In genomic region chr1:171195887-171196397, GRCm38 (mm10) we compare ENCODE assay signal across 7 mouse cellular contexts. TPM values are rescaled to one million over a fixed set of nuclear protein-coding genes. Genes with fewer than 3 reads are reported as not detected.
DNase-seq lines count a peak whose midpoint lies in the region; TF ChIP-seq lines count a peak whose summit lies in the region.

TSS of gene Pcp4l1 (minus strand) at chr1:171196268.

- no peak for TF ChIP-seq POLR2A in bone marrow, adult 2 months (IDR thresholded peaks at IDR 0.05; ENCODE audit: borderline replicate concordance, control insufficient read depth, low read depth, low read length)
- TF ChIP-seq POLR2A in heart, adult 2 months (IDR thresholded peaks at IDR 0.05; ENCODE audit: insufficient read depth, low read depth, low read length): peak; percentile 92
- no peak for TF ChIP-seq POLR2A in kidney, adult 2 months (IDR thresholded peaks at IDR 0.05; ENCODE audit: low read depth, low read length)
- TF ChIP-seq POLR2A in small intestine, adult 2 months (IDR thresholded peaks at IDR 0.05; ENCODE audit: low read depth, low read length): peak; percentile 52

- no peak for TF ChIP-seq CTCF in bone marrow, adult 2 months (IDR thresholded peaks at IDR 0.05; ENCODE audit: control insufficient read depth, insufficient read depth, low read length)
- no peak for TF ChIP-seq CTCF in heart, adult 2 months (IDR thresholded peaks at IDR 0.05)
- TF ChIP-seq CTCF in kidney, adult 2 months (conservative IDR thresholded peaks at IDR 0.05; ENCODE audit: insufficient read depth, insufficient read length, low read depth, low read length): no peak
- TF ChIP-seq CTCF in small intestine, adult 2 months (IDR thresholded peaks at IDR 0.05; ENCODE audit: extremely low read depth, insufficient read length, insufficient replicate concordance, low read depth, low read length): no peak

- H3K9me3 ChIP-seq in embryonic facial prominence, embryonic 10.5 days: no peaks in the 10 kb centered on the region
- no peaks in the 10 kb centered on the region for H3K9me3 ChIP-seq in limb, embryonic 10.5 days (replicated peaks)

- H3K27me3 ChIP-seq in embryonic facial prominence, embryonic 10.5 days (replicated peaks; ENCODE audit: low read depth, poor library complexity, severe bottlenecking): peaks cover 87% of the 10 kb centered on the region
- 0 out of 2 replicates have a peak, but pooled peaks cover 1% of the 10 kb centered on the region for H3K27me3 ChIP-seq in heart, adult 2 months (ENCODE audit: control insufficient read depth, insufficient read depth, low read length)
- 0 out of 2 replicates have a peak, but pooled peaks cover 3% of the 10 kb centered on the region for H3K27me3 ChIP-seq in kidney, adult 2 months (replicated peaks; ENCODE audit: control insufficient read depth, insufficient read depth, low read length)
- peaks cover 83% of the 10 kb centered on the region for H3K27me3 ChIP-seq in limb, embryonic 10.5 days (ENCODE audit: low read depth, poor library complexity, severe bottlenecking)
- H3K27me3 ChIP-seq in small intestine, adult 2 months (ENCODE audit: control insufficient read depth, insufficient read depth, low read length): peaks cover 25% of the 10 kb centered on the region

- intact Hi-C loops in heart, adult 2 months (cut with DNase I): loop anchor here (2.0 kb wide), 1 partner anchor 25 kb away; no protein-coding TSS in a partner anchor

- no peaks in the 10 kb centered on the region for H3K36me3 ChIP-seq in embryonic facial prominence, embryonic 10.5 days (replicated peaks)
- no peaks in the 10 kb centered on the region for H3K36me3 ChIP-seq in heart, adult 2 months (ENCODE audit: control insufficient read depth, insufficient read depth, low read length)
- H3K36me3 ChIP-seq in kidney, adult 2 months (ENCODE audit: control insufficient read depth, insufficient read depth, low read length): no peaks in the 10 kb centered on the region
- no peaks in the 10 kb centered on the region for H3K36me3 ChIP-seq in limb, embryonic 10.5 days
- no peaks in the 10 kb centered on the region for H3K36me3 ChIP-seq in small intestine, adult 2 months (ENCODE audit: control insufficient read depth, insufficient read depth, low read length)

- WGBS in bone marrow, adult 2 months: 1% methylated on average over 33 of the region's 33 CpGs
- under 1% methylated on average over 33 of the region's 33 CpGs for WGBS in embryonic facial prominence, embryonic 10.5 days
- WGBS in heart, adult 2 months: 2% methylated on average over 33 of the region's 33 CpGs
- WGBS in kidney, adult 2 months: 1% methylated on average over 33 of the region's 33 CpGs
- under 1% methylated on average over 33 of the region's 33 CpGs for WGBS in limb, embryonic 10.5 days
- 1% methylated on average over 33 of the region's 33 CpGs for WGBS in small intestine, adult 2 months

- no peak within 1 kb of the TSS for H3K27ac ChIP-seq in bone marrow, adult 2 months (ENCODE audit: control insufficient read depth, insufficient read depth, low read depth, low read length, poor library complexity)
- H3K27ac ChIP-seq in embryonic facial prominence, embryonic 10.5 days (replicated peaks): no peak within 1 kb of the TSS
- H3K27ac ChIP-seq in heart, adult 2 months: peak within 1 kb of the TSS; percentile 82
- no peak within 1 kb of the TSS for H3K27ac ChIP-seq in kidney, adult 2 months (ENCODE audit: insufficient read depth, low read depth, low read length)
- H3K27ac ChIP-seq in limb, embryonic 10.5 days: peak within 1 kb of the TSS; percentile 28; the same call in 1 of the 2 replicates
- no peak within 1 kb of the TSS for H3K27ac ChIP-seq in small intestine, adult 2 months (ENCODE audit: insufficient read depth, low read depth, low read length)

- peak within 1 kb of the TSS; percentile 37 for H3K4me3 ChIP-seq in bone marrow, adult 2 months (replicated peaks; ENCODE audit: control insufficient read depth, low read depth, low read length)
- peak within 1 kb of the TSS; percentile 72 for H3K4me3 ChIP-seq in embryonic facial prominence, embryonic 10.5 days
- peak within 1 kb of the TSS; percentile 85 for H3K4me3 ChIP-seq in heart, adult 2 months
- peak within 1 kb of the TSS; percentile 51 for H3K4me3 ChIP-seq in kidney, adult 2 months (ENCODE audit: insufficient read depth, low read depth, low read length)
- H3K4me3 ChIP-seq in limb, embryonic 10.5 days: peak within 1 kb of the TSS; percentile 65
- peak within 1 kb of the TSS; percentile 60 for H3K4me3 ChIP-seq in small intestine, adult 2 months (ENCODE audit: low read depth, low read length)

- peaks cover 2% of the 10 kb centered on the region; the same call in 1 of the 2 replicates for H3K79me2 ChIP-seq in heart, adult 2 months (replicated peaks; ENCODE audit: control insufficient read depth, insufficient read depth, low read length)

- TF ChIP-seq EP300 in heart, adult 2 months (IDR thresholded peaks at IDR 0.05; ENCODE audit: insufficient read depth, low read depth, low read length): no peak

- H3K9ac ChIP-seq in heart, adult 2 months (ENCODE audit: low read depth, low read length): peak within 1 kb of the TSS; percentile 90

- H3K4me1 ChIP-seq in bone marrow, adult 2 months (ENCODE audit: control insufficient read depth, insufficient read depth, low read length): no peaks in the 10 kb centered on the region
- peaks cover 38% of the 10 kb centered on the region for H3K4me1 ChIP-seq in embryonic facial prominence, embryonic 10.5 days
- H3K4me1 ChIP-seq in heart, adult 2 months (ENCODE audit: control insufficient read depth, insufficient read depth, low read length): peaks cover 7% of the 10 kb centered on the region
- no peaks in the 10 kb centered on the region for H3K4me1 ChIP-seq in kidney, adult 2 months (ENCODE audit: control insufficient read depth, insufficient read depth, low read length)
- peaks cover 35% of the 10 kb centered on the region for H3K4me1 ChIP-seq in limb, embryonic 10.5 days
- peaks cover 16% of the 10 kb centered on the region for H3K4me1 ChIP-seq in small intestine, adult 2 months (ENCODE audit: control insufficient read depth, insufficient read depth, insufficient read length, low read length)

- DNase-seq in embryonic facial prominence, embryonic 10.5 days (ENCODE audit: low spot score): peak; percentile 80
- DNase-seq in heart, adult 2 months: peak; percentile 78 to 85
- peak; percentile 62 for DNase-seq in kidney, adult 2 months
- DNase-seq in limb, embryonic 10.5 days (ENCODE audit: low spot score): peak; percentile 72
- DNase-seq in mesoderm, embryonic 11.5 days (ENCODE audit: low read depth, low spot score): peak; percentile 54

RNA-seq across cellular contexts. Expression of gene Pcp4l1, which starts in this region (rescaled TPM):
- polyA plus RNA-seq in bone marrow, adult 2 months (2011; ENCODE audit: insufficient read depth, insufficient read length, low replicate concordance, missing spikeins): 4.3 and 5.1 TPM in 2 replicates
- polyA plus RNA-seq in embryonic facial prominence, embryonic 10.5 days (2016; fragmentation: Nextera tagmentation; extraction: Ambion mirVana): 5.2 and 6.7 TPM in 2 replicates
- total RNA-seq in heart, adult 2 months (2021): 100 to 1,000 TPM; 255 to 283 TPM
- polyA plus RNA-seq in heart, adult 2 months (2012; rRNA removed): 165 and 190 TPM in 2 replicates
- polyA plus RNA-seq in kidney, adult 2 months (2012; rRNA removed): 11.2 and 12.8 TPM in 2 replicates
- polyA plus RNA-seq in limb, embryonic 10.5 days (2016; fragmentation: Nextera tagmentation; extraction: Ambion mirVana): 1.7 and 1.9 TPM in 2 replicates
- polyA plus RNA-seq in small intestine, adult 2 months (2012; rRNA removed): 10.9 and 13.9 TPM in 2 replicates

Comparison
In these comparisons a context has a peak if more than half of its experiments do, and no peak if none do; other contexts are left out.
1. RNA of gene Pcp4l1 (polyA plus RNA-seq): 165 to 190 TPM in heart, adult 2 months; 11.2 to 12.8 TPM in kidney, adult 2 months, 10.9 to 13.9 TPM in small intestine, adult 2 months, 5.2 to 6.7 TPM in embryonic facial prominence, embryonic 10.5 days, 4.3 to 5.1 TPM in bone marrow, adult 2 months and 1.7 to 1.9 TPM in limb, embryonic 10.5 days; every median in the first group is over 10 times any median in the second.
2. H3K27ac ChIP-seq: peak in heart, adult 2 months (single experiment) and limb, embryonic 10.5 days (single experiment); none in bone marrow, adult 2 months (single experiment), embryonic facial prominence, embryonic 10.5 days (single experiment), kidney, adult 2 months (single experiment) and small intestine, adult 2 months (single experiment).
3. POLR2A ChIP-seq: peak in heart, adult 2 months (single experiment) and small intestine, adult 2 months (single experiment); none in bone marrow, adult 2 months (single experiment) and kidney, adult 2 months (single experiment).
4. Peak in every context shown above with its lines, with median percentiles within 50 percentile points of each other: H3K4me3 ChIP-seq and DNase-seq.